Mouse (Mus musculus) lung, embryonic 14.5 days (tissue): Measurements from ENCODE around the gene Pla2g12a. TPM values are rescaled to one million over a fixed set of nuclear protein-coding genes. Genes with fewer than 3 reads are reported as not detected.
A peak's percentile ranks its signal among the peaks of the same experiment; 100 is the strongest.

ENCODE experiments used
- ATAC-seq: fragments of 200-750 bp; cut with Nextera tagmentation; 2 replicates; pipeline ENCODE4 v1.8.0; 2017; ENCODE audit warnings: mild to moderate bottlenecking, moderate TSS enrichment, moderate library complexity; ENCODE audit not compliant: insufficient read depth
- DNase-seq: peaks from one replicate; pipeline ENCODE4 v3.0.0-alpha.2; 2015
- H3K27ac ChIP-seq: fragments of 300-500 bp; sonication (generic); 2 replicates; pipeline ENCODE4 v1.5.1; 2014; ENCODE audit warnings: low read depth, mild to moderate bottlenecking, moderate library complexity
- H3K27me3 ChIP-seq: fragments of 300-500 bp; sonication (generic); 2 replicates; pipeline ENCODE4 v1.6.1; 2014; ENCODE audit warnings: low read length, control low read depth; ENCODE audit not compliant: insufficient read depth
- H3K36me3 ChIP-seq: fragments of 300-500 bp; sonication (generic); 2 replicates; pipeline ENCODE4 v1.6.1; 2014; ENCODE audit warnings: control low read depth; ENCODE audit not compliant: insufficient read depth
- H3K4me1 ChIP-seq: fragments of 300-500 bp; sonication (generic); 2 replicates; pipeline ENCODE4 v1.6.1; 2014; ENCODE audit warnings: antibody characterized with exemption, control low read depth; ENCODE audit not compliant: insufficient read depth
- H3K4me2 ChIP-seq: fragments of 300-500 bp; sonication (generic); 2 replicates; pipeline ENCODE4 v1.6.1; 2014; ENCODE audit warnings: mild to moderate bottlenecking
- H3K4me3 ChIP-seq: fragments of 300-500 bp; sonication (generic); 2 replicates; pipeline ENCODE4 v1.5.1; 2014; ENCODE audit warnings: low read depth, low read length
- H3K9ac ChIP-seq: fragments of 300-500 bp; sonication (generic); 2 replicates; pipeline ENCODE4 v1.6.1; 2014
- H3K9me3 ChIP-seq: fragments of 300-500 bp; sonication (generic); 2 replicates; pipeline ENCODE4 v1.6.1; 2016; ENCODE audit warnings: low read depth, low read length, control low read depth
- CTCF ChIP-seq: IDR thresholded peaks from 2 replicates; pipeline ENCODE4 v1.5.1; 2016; ENCODE audit warnings: antibody characterized with exemption, low read depth
- WGBS: fragments of 180-500 bp; shearing (Covaris S2); extraction: QIAGEN DNeasy Blood & Tissue Kit; methylation state at CpG from one replicate; pipeline ENCODE4 v1.1.7; 2014; 5-methylcytosine and 5-hydroxymethylcytosine counted together
- polyA plus RNA-seq: library from polyadenylated mRNA; unstranded; fragments of >200 nt; fragmentation: Nextera tagmentation; extraction: Ambion mirVana; gene quantifications from 2 replicates; pipeline ENCODE4 v1.2.1, GENCODE M21; 2014

The Pla2g12a gene
- 36.4 and 38.2 TPM in 2 replicates for polyA plus RNA-seq

- ATAC-seq (peak; percentile 90), DNase-seq (peak; percentile 95)
- Histone ChIP-seq H3K27me3 (no peaks in the 10 kb centered on the region), H3K4me3 (peak within 1 kb of the TSS; percentile 64), H3K9ac (peak within 1 kb of the TSS; percentile 65), H3K4me1 (no peaks in the 10 kb centered on the region), H3K27ac (peak within 1 kb of the TSS; percentile 60; the same call in 1 of the 2 replicates), H3K4me2 (peak within 1 kb of the TSS; percentile 87), H3K9me3 (no peaks in the 10 kb centered on the region), H3K36me3 (no peaks in the 10 kb centered on the region)
- peak; percentile 27; the same call in 1 of the 2 replicates for TF ChIP-seq CTCF
- under 1% methylated on average over 65 of the region's 66 CpGs for WGBS
Measured at GRCm38 (mm10) chr3:129878405-129879021, at the start of gene Pla2g12a. Gene Pla2g12a, plus strand, starts transcription at chr3:129878606.

GRCm38 (mm10) chr3:129830626-129831025, 47.8 kb upstream of the Pla2g12a start:
- peaks cover 28% of the 10 kb centered on the region for H3K36me3 ChIP-seq
- DNase-seq (peak; percentile 45), ATAC-seq (peak; percentile 17)
- peak overlapping the region; percentile 95 for H3K27ac ChIP-seq
- H3K4me2 ChIP-seq: peak overlapping the region; percentile 80
- TF ChIP-seq CTCF: no peak
- H3K9ac ChIP-seq: peak overlapping the region; percentile 87
- peak overlapping the region; percentile 93 for H3K4me3 ChIP-seq
- H3K4me1 ChIP-seq: peaks cover 5% of the 10 kb centered on the region; the same call in 1 of the 2 replicates
- H3K27me3 ChIP-seq: no peaks in the 10 kb centered on the region
- no peaks in the 10 kb centered on the region for H3K9me3 ChIP-seq
- under 1% methylated on average over 45 of the region's 45 CpGs for WGBS

- WGBS: under 1% methylated on average over 60 of the region's 60 CpGs
Measured at GRCm38 (mm10) chr3:129831035-129831568, 47.3 kb upstream of the Pla2g12a start, which contains the start of gene Gar1. Gene Gar1, minus strand, starts transcription at chr3:129831396.

GRCm38 (mm10) chr3:129835388-129835934, 42.9 kb upstream of the Pla2g12a start, which contains the start of gene Cfi:
Gene Cfi, plus strand, starts transcription at chr3:129835884.
- ATAC-seq: no peak
- H3K4me1 ChIP-seq: no peaks in the 10 kb centered on the region
- H3K27me3 ChIP-seq: no peaks in the 10 kb centered on the region
- H3K27ac ChIP-seq: peak within 1 kb of the TSS; percentile 75
- H3K36me3 ChIP-seq: no peaks in the 10 kb centered on the region
- peak within 1 kb of the TSS; percentile 47 for H3K4me2 ChIP-seq
- no peaks in the 10 kb centered on the region for H3K9me3 ChIP-seq
- no peak within 1 kb of the TSS for H3K9ac ChIP-seq
- no peak for TF ChIP-seq CTCF
- 56% methylated on average over 6 of the region's 6 CpGs for whole genome bisulfite sequencing
- DNase-seq: no peak
- no peak within 1 kb of the TSS for H3K4me3 ChIP-seq

More at GRCm38 (mm10) chr3:129831035-129831568, 47.3 kb upstream of the Pla2g12a start, which contains the start of gene Gar1:
- Histone ChIP-seq H3K9me3 (no peaks in the 10 kb centered on the region), H3K9ac (peak within 1 kb of the TSS; percentile 87), H3K27me3 (no peaks in the 10 kb centered on the region), H3K27ac (peak within 1 kb of the TSS; percentile 95), H3K4me3 (peak within 1 kb of the TSS; percentile 93), H3K36me3 (peaks cover 23% of the 10 kb centered on the region), H3K4me1 (peaks cover 5% of the 10 kb centered on the region; the same call in 1 of the 2 replicates), H3K4me2 (peak within 1 kb of the TSS; percentile 80)
- TF ChIP-seq CTCF: no peak
- DNase-seq: peak; percentile 100
- ATAC-seq: peak; percentile 93

- DNase-seq (peak; percentile 50), ATAC-seq (peak; percentile 61; the same call in 1 of the 2 replicates)
- H3K4me1 ChIP-seq: no peaks in the 10 kb centered on the region
- peak overlapping the region; percentile 75; the same call in 1 of the 2 replicates for H3K27ac ChIP-seq
- no peak overlapping the region for H3K9ac ChIP-seq
- 9% methylated on average over 11 of the region's 11 CpGs for WGBS
- H3K4me3 ChIP-seq: no peak overlapping the region
- no peaks in the 10 kb centered on the region for H3K27me3 ChIP-seq
- H3K9me3 ChIP-seq: no peaks in the 10 kb centered on the region
- H3K4me2 ChIP-seq: peak overlapping the region; percentile 47
- TF ChIP-seq CTCF: no peak
- no peaks in the 10 kb centered on the region for H3K36me3 ChIP-seq
Measured at GRCm38 (mm10) chr3:129836051-129836697, 42.2 kb upstream of the Pla2g12a start.

GRCm38 (mm10) chr3:129836965-129837364, 41.4 kb upstream of the Pla2g12a start:
- TF ChIP-seq CTCF: no peak
- H3K36me3 ChIP-seq: no peaks in the 10 kb centered on the region
- no peaks in the 10 kb centered on the region for H3K9me3 ChIP-seq
- H3K4me1 ChIP-seq: no peaks in the 10 kb centered on the region
- DNase-seq: no peak
- no peak overlapping the region for H3K4me3 ChIP-seq
- no peak overlapping the region for H3K9ac ChIP-seq
- peak overlapping the region; percentile 18; the same call in 1 of the 2 replicates for H3K27ac ChIP-seq
- H3K4me2 ChIP-seq: peak overlapping the region; percentile 47
- WGBS: 69% methylated on average over 6 of the region's 6 CpGs
- ATAC-seq: no peak
- H3K27me3 ChIP-seq: no peaks in the 10 kb centered on the region

- Histone ChIP-seq H3K4me3 (no peak overlapping the region), H3K9ac (no peak overlapping the region), H3K36me3 (no peaks in the 10 kb centered on the region), H3K27ac (no peak overlapping the region), H3K4me2 (no peak overlapping the region), H3K4me1 (no peaks in the 10 kb centered on the region), H3K9me3 (no peaks in the 10 kb centered on the region), H3K27me3 (no peaks in the 10 kb centered on the region)
- ATAC-seq: no peak
- no peak for TF ChIP-seq CTCF
- DNase-seq: no peak
- WGBS: 46% methylated on average over 6 of the region's 7 CpGs
Measured at GRCm38 (mm10) chr3:129838017-129838416, 40.4 kb upstream of the Pla2g12a start.
